Mouse (Mus musculus) ES-E14 (cell line): ENCODE data around the gene Krtap9-5. TPM values are rescaled to one million over a fixed set of nuclear protein-coding genes. Genes with fewer than 3 reads are reported as not detected.

Source experiments
- DNase-seq: peaks from one replicate; pipeline ENCODE4 v3.0.0-alpha.2; 2013; ENCODE audit warnings: low read depth, low spot score
- H3K27ac ChIP-seq: 2 replicates; pipeline ENCODE4 v1.5.1; 2012; ENCODE audit warnings: low read depth, mild to moderate bottlenecking, low read length, moderate library complexity, mixed read lengths; ENCODE audit not compliant: poor library complexity, insufficient read depth, severe bottlenecking
- H3K36me3 ChIP-seq: 2 replicates; pipeline ENCODE4 v1.6.1; 2012; ENCODE audit warnings: mild to moderate bottlenecking, low read length, moderate library complexity, mixed read lengths; ENCODE audit not compliant: control insufficient read depth, poor library complexity, insufficient read depth, severe bottlenecking
- H3K4me1 ChIP-seq, 2 experiments: fragments of 150-350 bp in 1 of 2; sonication (generic) in 1 of 2; 2 replicates each; pipeline ENCODE4 v1.6.1; 2012; ENCODE audit warnings: low read length in 2 of 2, mild to moderate bottlenecking in 1 of 2, mixed read lengths in 1 of 2; ENCODE audit not compliant: control insufficient read depth in 2 of 2, insufficient read depth in 2 of 2, poor library complexity in 1 of 2
- H3K4me3 ChIP-seq, 2 experiments: fragments of 150-350 bp in 1 of 2; sonication (generic) in 1 of 2; 2 replicates each; pipeline ENCODE4 v1.5.1; 2012; ENCODE audit warnings: low read length in 2 of 2, low read depth in 1 of 2, mild to moderate bottlenecking in 1 of 2, mixed read lengths in 1 of 2; ENCODE audit not compliant: insufficient read depth in 1 of 2, poor library complexity in 1 of 2, severe bottlenecking in 1 of 2
- H3K9ac ChIP-seq: 2 replicates; pipeline ENCODE4 v1.6.1; 2012; ENCODE audit warnings: low read depth, mild to moderate bottlenecking, low read length, mixed read lengths; ENCODE audit not compliant: poor library complexity, insufficient read depth, severe bottlenecking
- H3K9me3 ChIP-seq: fragments of 150-350 bp; sonication (generic); 2 replicates; pipeline ENCODE4 v1.6.1; 2012; ENCODE audit warnings: low read depth, mild to moderate bottlenecking, low read length; ENCODE audit not compliant: control insufficient read depth, insufficient read depth
- CHD2 ChIP-seq: IDR thresholded peaks from 2 replicates; pipeline ENCODE4 v1.6.1; 2014; ENCODE audit warnings: mild to moderate bottlenecking, low read depth, low read length, inconsistent platforms
- HCFC1 ChIP-seq: IDR thresholded peaks from 2 replicates; pipeline ENCODE4 v1.6.1; 2012; ENCODE audit warnings: low read length, inconsistent platforms, borderline replicate concordance; ENCODE audit not compliant: insufficient read depth
- MAFK ChIP-seq: IDR thresholded peaks from 2 replicates; pipeline ENCODE4 v1.6.1; 2014; ENCODE audit warnings: mild to moderate bottlenecking, low read depth, low read length, inconsistent platforms; ENCODE audit not compliant: insufficient read depth
- ZC3H11A ChIP-seq: IDR thresholded peaks from 2 replicates; pipeline ENCODE4 v1.6.1; 2012; ENCODE audit warnings: low read depth, mild to moderate bottlenecking, inconsistent platforms, low read length, borderline replicate concordance
- ZNF384 ChIP-seq: IDR thresholded peaks from 2 replicates; pipeline ENCODE4 v1.6.1; 2012; ENCODE audit warnings: low read depth, low read length, inconsistent platforms
- in situ Hi-C, 2 experiments: fragments of 600-800 bp; cut with MboI; formaldehyde crosslinking; loops; one replicate each; pipeline ENCODE4 v1.15.1; 2025; ENCODE audit warnings: low sequenced_read_pairs in 2 of 2, inconsistent platforms in 1 of 2; ENCODE audit not compliant: unreplicated experiment in 2 of 2
- total RNA-seq: library from RNA; depleted of rRNA; stranded (reverse); fragments of 300-350 nt; gene quantifications from 2 replicates; pipeline ENCODE4 v1.2.3, GENCODE M21; 2012

Gene Krtap9-5
- total RNA-seq, 1 experiment: not detected

DNA sequence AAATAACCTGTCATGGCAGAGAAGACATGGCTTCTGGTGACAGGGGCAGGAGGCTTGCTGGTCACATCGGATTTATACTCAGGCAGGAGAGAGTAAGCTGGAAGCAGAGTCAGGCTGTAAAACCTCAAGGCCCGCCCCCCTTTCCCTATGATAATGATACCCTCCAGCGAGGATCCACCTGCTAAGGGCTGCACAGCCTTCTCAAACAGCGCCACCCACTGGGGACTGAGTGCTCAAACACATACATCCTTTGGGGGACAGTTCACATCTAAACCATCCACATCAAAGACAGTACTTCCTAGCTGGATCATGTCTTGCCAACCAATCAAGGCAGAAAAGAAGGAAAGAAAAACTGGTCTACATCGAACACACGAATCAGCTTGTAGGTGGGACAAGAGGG lies 15.9 kb downstream of the Krtap9-5 start:
- DNase-seq: peak; percentile 60
- in situ Hi-C loops: no loop called here
- no peaks in the 10 kb centered on the region for H3K9me3 ChIP-seq
- no peak overlapping the region for H3K4me3 ChIP-seq
- no peak overlapping the region for H3K27ac ChIP-seq
- no peak overlapping the region for H3K9ac ChIP-seq
- no peaks in the 10 kb centered on the region for H3K36me3 ChIP-seq
- peak; percentile 19; the same call in 1 of the 2 replicates for TF ChIP-seq ZC3H11A
- no peak for TF ChIP-seq ZNF384
- H3K4me1 ChIP-seq: no peaks in the 10 kb centered on the region

GRCm38 (mm10) chr11:99965961-99966360 lies 17.7 kb downstream of the Krtap9-5 start:
- TF ChIP-seq ZC3H11A (no peak), HCFC1 (no peak), CHD2 (no peak), MAFK (no peak), ZNF384 (no peak)
- in situ Hi-C loops: no loop called here
- no peak overlapping the region for H3K27ac ChIP-seq

DNA sequence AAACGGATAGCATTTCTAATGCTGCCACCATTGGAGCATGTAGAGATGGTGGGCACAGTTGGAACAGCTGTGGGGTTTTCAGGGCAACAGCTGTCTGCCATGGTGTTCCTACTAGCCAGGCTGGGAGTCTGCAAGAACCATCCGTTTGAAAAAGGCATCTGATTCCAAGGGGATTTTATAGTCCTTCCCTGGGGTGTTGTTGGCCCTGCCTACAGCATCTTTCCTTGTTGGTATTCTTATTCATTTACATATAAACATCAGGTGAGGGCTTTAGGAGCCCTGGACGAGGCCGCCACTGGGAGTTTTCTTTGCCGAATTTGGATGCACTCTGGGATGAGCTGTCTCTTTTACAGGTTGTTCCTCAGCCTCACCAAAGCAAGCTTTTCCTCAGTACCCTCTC lies 30.7 kb downstream of the Krtap9-5 start, which contains the start of gene Krtap29-1:
TSS of gene Krtap29-1 (minus strand) at position 101 of the 400 bp plus-strand sequence.
- in situ Hi-C loops: no loop called here
- H3K36me3 ChIP-seq: no peaks in the 10 kb centered on the region
- no peaks in the 10 kb centered on the region for H3K4me1 ChIP-seq
- no peak for DNase-seq
- H3K4me3 ChIP-seq: no peak within 1 kb of the TSS
- H3K9ac ChIP-seq: no peak within 1 kb of the TSS
- no peak within 1 kb of the TSS for H3K27ac ChIP-seq
- H3K9me3 ChIP-seq: no peaks in the 10 kb centered on the region
- TF ChIP-seq ZNF384: no peak
- no peak for TF ChIP-seq MAFK
- no peak for TF ChIP-seq HCFC1
- TF ChIP-seq CHD2: no peak

More at GRCm38 (mm10) chr11:99965961-99966360, 17.7 kb downstream of the Krtap9-5 start:
- Histone ChIP-seq H3K36me3 (no peaks in the 10 kb centered on the region), H3K4me1 (no peaks in the 10 kb centered on the region), H3K9me3 (no peaks in the 10 kb centered on the region), H3K4me3 (no peak overlapping the region), H3K9ac (no peak overlapping the region)
- no peak for DNase-seq

DNA sequence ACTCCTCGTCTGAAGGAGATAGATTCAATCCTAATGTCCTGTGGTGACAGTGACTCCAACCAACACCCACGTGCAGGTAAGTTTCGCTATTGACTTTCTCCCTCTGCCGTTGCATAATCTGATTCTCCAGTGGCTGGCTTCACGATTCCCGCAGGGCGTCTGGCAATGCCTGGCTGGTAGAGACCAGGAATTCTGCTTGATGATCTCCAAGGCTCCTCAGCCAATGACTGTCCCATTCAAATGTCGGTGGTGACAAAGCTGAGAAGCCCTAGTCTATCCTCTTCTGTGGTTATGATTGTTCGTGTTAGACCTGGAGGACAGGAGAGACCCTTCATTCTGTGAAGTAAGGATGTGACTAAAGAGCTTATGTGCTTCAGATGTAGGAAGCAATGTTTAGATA lies 34.5 kb downstream of the Krtap9-5 start:
- TF ChIP-seq CHD2: no peak
- TF ChIP-seq ZNF384: no peak
- TF ChIP-seq ZC3H11A: no peak
- TF ChIP-seq HCFC1: no peak
- TF ChIP-seq MAFK: no peak
- H3K4me3 ChIP-seq: no peak overlapping the region
- H3K9me3 ChIP-seq: no peaks in the 10 kb centered on the region
- no peak overlapping the region for H3K27ac ChIP-seq
- DNase-seq: no peak
- in situ Hi-C loops: no loop called here
- no peaks in the 10 kb centered on the region for H3K4me1 ChIP-seq
- no peaks in the 10 kb centered on the region for H3K36me3 ChIP-seq
- no peak overlapping the region for H3K9ac ChIP-seq

DNA sequence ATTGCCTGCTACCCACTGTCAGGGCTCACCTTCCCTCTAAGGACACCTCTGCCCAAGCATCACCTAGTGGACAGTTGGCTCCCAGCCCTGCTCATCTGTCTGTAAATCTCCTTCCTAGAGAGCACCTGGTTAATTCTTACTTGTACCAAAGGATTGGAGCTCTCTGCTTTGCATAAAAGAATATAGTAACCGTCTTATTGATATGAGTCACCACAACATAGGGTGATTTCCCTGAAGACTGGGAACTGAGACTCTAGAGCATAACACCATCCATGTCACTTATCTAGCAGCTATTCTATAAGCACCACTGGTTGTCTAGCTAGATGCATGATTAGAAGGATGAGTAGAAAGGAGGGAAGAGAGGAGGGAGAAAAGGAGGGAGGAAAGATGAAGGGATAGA lies 35.2 kb downstream of the Krtap9-5 start:
- in situ Hi-C loops: no loop called here
- no peak overlapping the region for H3K27ac ChIP-seq
- no peak for TF ChIP-seq ZC3H11A
- TF ChIP-seq CHD2: no peak
- TF ChIP-seq ZNF384: no peak
- TF ChIP-seq MAFK: no peak
- no peak for TF ChIP-seq HCFC1

More for the DNA sequence above, 35.2 kb downstream of the Krtap9-5 start:
- Histone ChIP-seq H3K9ac (no peak overlapping the region), H3K4me3 (no peak overlapping the region), H3K9me3 (no peaks in the 10 kb centered on the region), H3K4me1 (no peaks in the 10 kb centered on the region), H3K36me3 (no peaks in the 10 kb centered on the region)
- DNase-seq: no peak
